Mouse (Mus musculus) embryonic facial prominence, embryonic 12.5 days (tissue): Measurements from ENCODE around the gene Gsn. TPM values are rescaled to one million over a fixed set of nuclear protein-coding genes. Genes with fewer than 3 reads are reported as not detected.

Experiments
- ATAC-seq: fragments of 200-750 bp; cut with Nextera tagmentation; 2 replicates; pipeline ENCODE4 v1.8.0; 2017; ENCODE audit not compliant: insufficient number of reproducible peaks, insufficient read depth, low FRiP score, low TSS enrichment
- H3K27ac ChIP-seq: fragments of 300-500 bp; sonication (generic); 2 replicates; pipeline ENCODE4 v1.5.1; 2016; ENCODE audit warnings: mild to moderate bottlenecking
- H3K27me3 ChIP-seq: fragments of 300-500 bp; sonication (generic); 2 replicates; pipeline ENCODE4 v1.6.1; 2016; ENCODE audit warnings: mild to moderate bottlenecking, moderate library complexity
- H3K36me3 ChIP-seq: fragments of 300-500 bp; sonication (generic); 2 replicates; pipeline ENCODE4 v1.6.1; 2016; ENCODE audit warnings: mild to moderate bottlenecking
- H3K4me1 ChIP-seq: fragments of 300-500 bp; sonication (generic); 2 replicates; pipeline ENCODE4 v1.6.1; 2016
- H3K4me2 ChIP-seq: fragments of 300-500 bp; sonication (generic); replicated peaks from 2 replicates; pipeline ENCODE4 v1.6.1; 2016; ENCODE audit warnings: mild to moderate bottlenecking, moderate library complexity
- H3K4me3 ChIP-seq: fragments of 300-500 bp; sonication (generic); 2 replicates; pipeline ENCODE4 v1.5.1; 2016; ENCODE audit warnings: mild to moderate bottlenecking
- H3K9ac ChIP-seq: fragments of 300-500 bp; sonication (generic); 2 replicates; pipeline ENCODE4 v1.6.1; 2016; ENCODE audit warnings: mild to moderate bottlenecking, moderate library complexity
- H3K9me3 ChIP-seq: fragments of 300-500 bp; sonication (generic); 2 replicates; pipeline ENCODE4 v1.6.1; 2016; ENCODE audit warnings: mild to moderate bottlenecking, moderate library complexity
- WGBS: fragments of 180-500 bp; shearing (Covaris S2); methylation state at CpG from one replicate; pipeline ENCODE4 v1.1.7; 2016; 5-methylcytosine and 5-hydroxymethylcytosine counted together
- polyA plus RNA-seq: library from polyadenylated mRNA; unstranded; fragments of >200 nt; fragmentation: Nextera tagmentation; extraction: Ambion mirVana; gene quantifications from 2 replicates; pipeline ENCODE4 v1.2.1, GENCODE M21; 2016

The Gsn gene
- polyA plus RNA-seq, 1 experiment from 2014 or later, result 130 TPM

DNA sequence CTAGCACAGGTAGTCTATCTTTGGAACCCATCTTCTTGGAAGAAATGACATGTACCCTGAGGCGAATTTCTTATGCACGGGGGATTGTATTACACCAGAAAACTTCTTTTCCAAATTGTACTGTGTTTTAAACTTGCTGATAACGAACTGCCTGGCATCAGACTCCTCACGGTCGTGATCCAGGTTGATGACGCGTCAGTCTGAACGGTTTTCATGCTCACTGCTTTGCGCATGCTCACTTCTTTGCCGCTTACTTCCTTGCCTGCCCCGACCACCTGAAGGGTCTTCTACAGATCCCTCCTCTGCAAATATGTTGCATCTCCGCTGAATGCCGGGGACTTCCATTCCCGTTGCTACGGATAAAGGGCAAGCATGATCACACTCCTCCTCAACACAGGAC lies 31.9 kb upstream of the Gsn start:
- no peaks in the 10 kb centered on the region for H3K9me3 ChIP-seq
- no peaks in the 10 kb centered on the region for H3K27me3 ChIP-seq
- H3K27ac ChIP-seq, result no peak overlapping the region
- H3K4me1 ChIP-seq, result peaks cover 15% of the 10 kb centered on the region
- no peak overlapping the region for H3K9ac ChIP-seq
- H3K4me2 ChIP-seq, result no peak overlapping the region
- H3K4me3 ChIP-seq, result no peak overlapping the region
- H3K36me3 ChIP-seq, result no peaks in the 10 kb centered on the region
- no peak for ATAC-seq
- WGBS, result 89% methylated on average over 15 of the region's 15 CpGs

DNA sequence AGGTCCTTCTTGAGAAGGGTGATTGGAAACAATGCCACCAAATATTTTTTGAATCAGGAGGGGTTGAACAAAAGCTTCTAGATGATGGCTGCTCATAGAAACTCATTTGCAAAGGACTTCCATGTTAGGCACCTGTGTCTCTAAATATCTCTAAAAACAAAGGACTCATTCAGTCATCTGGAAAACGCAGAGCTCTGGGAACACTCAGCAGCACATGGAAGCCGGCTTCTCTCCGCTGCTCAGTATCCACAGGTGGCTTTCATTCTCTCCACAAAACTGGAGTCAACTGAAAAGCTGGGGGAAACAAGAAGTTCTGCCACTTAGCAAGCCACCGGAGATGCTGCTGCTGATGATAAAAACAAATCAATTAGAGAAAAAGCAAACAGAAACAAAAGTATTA lies 28.0 kb upstream of the Gsn start:
- 12% methylated on average over 4 of the region's 4 CpGs for WGBS
- Histone ChIP-seq H3K9me3 (no peaks in the 10 kb centered on the region), H3K4me1 (peaks cover 26% of the 10 kb centered on the region), H3K4me2 (no peak overlapping the region), H3K9ac (no peak overlapping the region), H3K27me3 (no peaks in the 10 kb centered on the region), H3K27ac (0 out of 2 replicates have a peak overlapping the region, but pooled peaks have one; percentile 12), H3K4me3 (no peak overlapping the region), H3K36me3 (no peaks in the 10 kb centered on the region)
- ATAC-seq, result no peak

DNA sequence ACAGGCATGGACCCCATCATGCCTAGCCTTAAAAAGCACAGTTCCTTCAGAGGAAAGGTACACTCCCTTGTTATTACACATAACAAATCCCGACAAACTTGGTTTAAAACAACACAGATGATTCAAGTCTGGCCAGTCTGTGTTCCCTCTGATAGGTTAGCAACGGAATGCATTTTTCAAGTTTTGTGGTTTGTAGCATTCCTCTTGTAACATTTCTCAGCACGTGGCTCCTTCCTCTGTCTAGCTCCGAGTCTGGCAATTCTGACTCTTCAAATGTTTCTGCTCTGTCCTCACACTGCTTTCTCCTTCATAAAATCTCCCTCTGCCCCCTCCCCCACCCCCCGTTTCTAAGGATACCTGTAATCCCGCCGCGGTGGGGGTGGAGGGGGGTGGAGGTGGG lies 26.0 kb upstream of the Gsn start:
- Histone ChIP-seq H3K9ac (no peak overlapping the region), H3K36me3 (no peaks in the 10 kb centered on the region), H3K27ac (peak overlapping the region; percentile 69), H3K27me3 (no peaks in the 10 kb centered on the region), H3K4me3 (no peak overlapping the region), H3K4me1 (peaks cover 26% of the 10 kb centered on the region), H3K4me2 (peak overlapping the region; percentile 35), H3K9me3 (no peaks in the 10 kb centered on the region)
- peak; percentile 45 for ATAC-seq
- 16% methylated on average over 8 of the region's 8 CpGs for WGBS

DNA sequence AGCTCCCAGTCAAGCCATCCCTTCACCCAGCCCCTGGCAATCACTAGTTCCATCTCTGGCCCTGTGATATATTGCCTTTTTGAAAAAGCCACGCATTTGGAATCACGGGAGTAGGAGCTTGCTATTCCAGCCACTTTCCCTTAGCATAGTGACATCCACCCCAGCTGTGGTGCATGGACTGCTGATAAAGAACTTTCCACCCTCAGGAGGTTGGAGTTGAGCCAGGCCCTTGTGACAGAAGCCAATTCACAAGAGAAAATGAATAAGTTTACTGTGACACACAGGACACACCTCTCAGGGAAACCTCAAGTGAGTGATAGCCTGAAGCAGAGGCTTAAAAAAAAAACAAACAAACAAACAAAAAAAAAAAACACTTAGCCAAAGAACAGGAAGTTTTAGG lies 24.3 kb upstream of the Gsn start:
- Histone ChIP-seq H3K4me3 (no peak overlapping the region), H3K9ac (no peak overlapping the region), H3K9me3 (no peaks in the 10 kb centered on the region), H3K4me1 (peaks cover 26% of the 10 kb centered on the region), H3K27me3 (no peaks in the 10 kb centered on the region), H3K36me3 (no peaks in the 10 kb centered on the region), H3K4me2 (no peak overlapping the region), H3K27ac (no peak overlapping the region)
- ATAC-seq, result no peak
- 71% methylated on average over 2 of the region's 2 CpGs for WGBS

DNA sequence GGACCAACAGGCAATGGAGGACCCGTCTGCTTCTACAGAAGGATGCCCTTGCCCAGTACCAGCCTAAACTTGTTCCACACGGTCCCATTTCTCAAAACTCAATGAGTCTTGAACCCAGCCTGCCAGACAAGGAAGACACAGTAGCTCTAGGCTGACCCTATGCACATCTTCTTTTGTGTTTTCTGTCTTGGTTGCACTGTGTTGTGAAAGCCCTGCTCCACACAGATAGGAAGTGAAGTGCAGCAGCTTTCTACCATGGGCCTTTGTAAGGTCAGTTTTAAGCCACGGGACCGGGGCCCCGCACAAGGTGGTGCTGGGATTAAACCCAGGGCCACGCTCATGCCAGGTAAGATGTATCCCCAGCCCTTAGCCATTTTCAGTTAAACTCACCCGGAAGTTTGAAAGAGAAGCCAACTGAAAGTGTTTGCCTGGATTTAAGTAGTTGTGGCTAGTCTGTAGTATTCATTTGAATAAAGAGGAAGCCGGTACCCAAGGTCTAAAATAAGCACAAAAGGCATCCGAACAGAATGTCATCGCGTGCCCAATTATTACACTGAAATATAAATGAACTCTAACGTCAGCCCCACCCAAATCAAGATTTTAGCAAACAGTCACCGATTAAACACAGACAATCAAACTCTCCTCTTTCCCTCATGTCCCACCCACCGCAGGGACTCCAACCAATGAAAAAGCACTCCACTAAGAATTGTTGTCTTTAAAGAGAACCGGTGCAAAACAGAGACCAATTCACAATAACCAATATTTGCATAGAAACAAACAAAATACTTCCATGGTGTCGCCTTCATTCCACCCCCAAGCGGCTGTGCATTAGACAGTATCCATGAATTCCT lies 23.4 kb upstream of the Gsn start:
- Histone ChIP-seq H3K27me3 (no peaks in the 10 kb centered on the region), H3K9ac (no peak overlapping the region), H3K27ac (no peak overlapping the region), H3K9me3 (no peaks in the 10 kb centered on the region), H3K4me3 (no peak overlapping the region), H3K4me2 (no peak overlapping the region), H3K4me1 (peaks cover 25% of the 10 kb centered on the region), H3K36me3 (no peaks in the 10 kb centered on the region)
- WGBS, result 74% methylated on average over 17 of the region's 17 CpGs
- no peak for ATAC-seq

DNA sequence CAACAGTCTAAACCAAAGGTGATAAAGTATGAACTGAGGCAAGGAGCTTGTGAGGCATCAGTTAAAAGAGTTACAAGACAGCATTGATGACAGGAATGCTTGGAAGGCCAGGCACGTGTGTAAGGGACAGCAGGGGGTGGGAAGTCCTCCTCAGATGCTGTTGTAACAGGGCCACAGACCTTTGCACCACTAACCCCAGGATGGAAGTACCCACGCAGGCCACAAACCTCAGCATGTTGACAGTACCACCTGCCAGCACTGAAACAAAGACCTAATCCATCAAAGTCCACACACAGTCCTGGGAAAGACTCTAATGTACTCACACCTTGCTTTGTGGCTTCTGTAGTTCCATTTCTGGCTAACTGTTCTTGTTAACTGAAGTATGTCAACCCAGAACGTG lies 22.3 kb upstream of the Gsn start:
- Histone ChIP-seq H3K4me2 (no peak overlapping the region), H3K4me3 (no peak overlapping the region), H3K9me3 (no peaks in the 10 kb centered on the region), H3K27me3 (no peaks in the 10 kb centered on the region), H3K4me1 (peaks cover 14% of the 10 kb centered on the region), H3K36me3 (no peaks in the 10 kb centered on the region), H3K27ac (no peak overlapping the region), H3K9ac (no peak overlapping the region)
- WGBS, result 55% methylated on average over 3 of the region's 3 CpGs
- ATAC-seq, result no peak

DNA sequence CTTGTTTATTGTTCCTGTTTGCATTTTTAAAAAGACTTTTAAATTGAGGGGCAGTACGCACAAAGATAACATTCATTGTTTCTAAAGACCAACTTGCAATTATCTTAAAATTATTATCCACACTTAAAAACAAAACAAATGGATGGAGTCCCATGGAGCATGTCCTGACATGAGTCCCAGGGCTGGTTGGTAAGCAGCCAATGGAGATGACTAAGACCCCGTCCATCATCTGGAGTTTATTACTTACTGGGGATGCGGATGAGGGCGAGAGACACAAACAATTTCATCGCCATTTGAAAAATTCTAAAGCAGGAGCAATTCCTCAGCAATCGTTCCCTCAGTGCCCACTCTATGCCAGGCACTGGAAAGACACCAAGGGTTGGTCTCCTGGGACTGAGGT lies 21.2 kb upstream of the Gsn start:
- Histone ChIP-seq H3K4me2 (no peak overlapping the region), H3K27me3 (no peaks in the 10 kb centered on the region), H3K9me3 (no peaks in the 10 kb centered on the region), H3K9ac (no peak overlapping the region), H3K36me3 (no peaks in the 10 kb centered on the region), H3K27ac (no peak overlapping the region), H3K4me3 (no peak overlapping the region), H3K4me1 (peaks cover 5% of the 10 kb centered on the region; the same call in 1 of the 2 replicates)
- 63% methylated on average over 6 of the region's 6 CpGs for WGBS
- no peak for ATAC-seq

DNA sequence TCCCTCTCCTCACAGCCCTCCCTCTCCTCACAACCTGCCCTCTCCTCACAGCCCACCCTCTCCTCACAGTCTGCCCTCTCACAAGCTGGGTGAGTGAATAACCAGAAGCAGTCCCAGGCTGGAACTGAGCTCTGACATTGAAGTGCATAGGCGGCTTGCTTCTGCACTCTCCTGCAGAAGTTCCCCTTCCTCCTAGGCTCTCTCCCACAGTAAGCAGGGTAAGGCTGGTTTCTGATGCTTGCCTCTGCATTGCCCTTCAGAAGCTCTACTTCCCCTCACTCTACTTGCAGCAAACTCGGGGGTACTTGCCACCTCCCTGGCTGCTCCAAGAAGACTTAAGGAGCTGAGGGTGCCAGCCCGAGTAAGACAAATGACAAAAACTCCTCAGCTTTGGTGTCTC lies 11.9 kb upstream of the Gsn start:
- H3K4me1 ChIP-seq, result no peaks in the 10 kb centered on the region
- no peak overlapping the region for H3K4me2 ChIP-seq
- no peak overlapping the region for H3K9ac ChIP-seq
- H3K36me3 ChIP-seq, result no peaks in the 10 kb centered on the region
- H3K27ac ChIP-seq, result no peak overlapping the region
- 56% methylated on average over 3 of the region's 3 CpGs for WGBS
- no peaks in the 10 kb centered on the region for H3K9me3 ChIP-seq
- no peak for ATAC-seq
- H3K4me3 ChIP-seq, result no peak overlapping the region
- no peaks in the 10 kb centered on the region for H3K27me3 ChIP-seq

DNA sequence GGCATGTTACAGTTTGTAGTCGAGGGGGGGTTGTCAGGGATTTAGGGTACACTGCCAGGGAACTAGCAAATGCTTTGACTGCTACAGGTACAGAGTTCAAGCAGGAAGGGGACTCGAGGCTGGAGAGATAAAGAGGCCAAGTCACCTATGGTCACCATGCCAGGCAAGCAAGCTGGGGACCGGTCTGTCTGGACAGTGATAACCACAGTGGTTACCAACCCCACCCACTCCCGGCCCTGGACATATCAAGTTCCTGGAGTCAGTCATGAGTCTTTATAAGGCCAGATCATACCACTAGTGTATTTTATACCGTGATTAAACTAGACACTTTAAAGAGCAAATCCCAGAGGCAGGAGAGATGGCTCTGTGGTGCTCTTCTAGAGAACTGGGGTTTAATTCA lies 8.4 kb upstream of the Gsn start:
- no peak overlapping the region for H3K9ac ChIP-seq
- no peak for ATAC-seq
- H3K4me1 ChIP-seq, result no peaks in the 10 kb centered on the region
- H3K9me3 ChIP-seq, result no peaks in the 10 kb centered on the region
- H3K27ac ChIP-seq, result no peak overlapping the region
- H3K36me3 ChIP-seq, result no peaks in the 10 kb centered on the region
- H3K27me3 ChIP-seq, result no peaks in the 10 kb centered on the region
- WGBS, result 65% methylated on average over 5 of the region's 5 CpGs
- H3K4me2 ChIP-seq, result no peak overlapping the region
- no peak overlapping the region for H3K4me3 ChIP-seq

DNA sequence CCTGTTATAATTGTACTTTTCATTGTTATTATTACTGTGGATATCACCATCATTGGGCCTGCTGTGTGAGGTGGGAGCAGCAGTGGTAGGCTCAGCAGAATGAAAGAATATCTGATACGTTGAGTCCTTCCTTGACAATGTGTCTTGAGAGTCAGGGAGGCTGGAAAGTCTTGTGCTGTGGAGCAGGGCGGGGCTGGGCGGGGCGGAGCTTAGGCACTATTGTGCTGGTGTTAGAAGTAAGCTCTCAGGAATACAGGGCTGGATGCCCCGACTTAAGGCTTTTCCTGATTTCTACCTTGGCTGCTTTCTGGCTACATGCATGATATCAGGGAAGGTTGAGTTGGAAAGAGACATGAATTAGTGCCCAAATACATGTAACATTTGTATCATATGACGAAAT lies 3.4 kb upstream of the Gsn start:
- H3K9me3 ChIP-seq, result no peaks in the 10 kb centered on the region
- WGBS, result 40% methylated on average over 6 of the region's 6 CpGs
- ATAC-seq, result no peak

DNA sequence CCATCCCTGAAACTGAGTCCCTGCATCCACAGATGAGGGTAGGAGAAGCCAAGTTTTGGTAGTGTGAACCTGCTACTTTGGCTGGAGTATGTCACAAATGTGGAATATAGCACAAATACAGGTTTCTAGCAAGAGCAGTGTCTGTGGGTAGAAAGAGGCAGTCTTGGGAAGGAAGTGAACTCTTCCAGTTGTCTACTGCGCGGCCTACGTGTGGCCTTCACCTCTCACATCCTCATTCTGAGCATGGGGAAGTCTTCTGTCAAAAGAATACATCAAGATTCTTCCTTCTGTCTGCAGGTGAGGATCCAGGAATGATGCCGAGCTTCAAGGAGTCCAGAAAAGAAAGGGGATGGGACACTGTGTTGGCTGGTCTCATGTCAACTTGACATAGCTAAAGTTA lies 2.4 kb upstream of the Gsn start:
- no peaks in the 10 kb centered on the region for H3K27me3 ChIP-seq
- WGBS, result 94% methylated on average over 4 of the region's 4 CpGs
- H3K36me3 ChIP-seq, result no peaks in the 10 kb centered on the region
- H3K9me3 ChIP-seq, result no peaks in the 10 kb centered on the region
- no peak overlapping the region for H3K9ac ChIP-seq
- ATAC-seq, result no peak
- H3K4me3 ChIP-seq, result no peak overlapping the region
- no peak overlapping the region for H3K27ac ChIP-seq
- peaks cover 21% of the 10 kb centered on the region for H3K4me1 ChIP-seq
- H3K4me2 ChIP-seq, result no peak overlapping the region

More for the DNA sequence above, 3.4 kb upstream of the Gsn start:
- Histone ChIP-seq H3K27ac (no peak overlapping the region), H3K4me3 (no peak overlapping the region), H3K4me1 (peaks cover 14% of the 10 kb centered on the region), H3K27me3 (no peaks in the 10 kb centered on the region), H3K36me3 (no peaks in the 10 kb centered on the region), H3K9ac (no peak overlapping the region), H3K4me2 (no peak overlapping the region)

DNA sequence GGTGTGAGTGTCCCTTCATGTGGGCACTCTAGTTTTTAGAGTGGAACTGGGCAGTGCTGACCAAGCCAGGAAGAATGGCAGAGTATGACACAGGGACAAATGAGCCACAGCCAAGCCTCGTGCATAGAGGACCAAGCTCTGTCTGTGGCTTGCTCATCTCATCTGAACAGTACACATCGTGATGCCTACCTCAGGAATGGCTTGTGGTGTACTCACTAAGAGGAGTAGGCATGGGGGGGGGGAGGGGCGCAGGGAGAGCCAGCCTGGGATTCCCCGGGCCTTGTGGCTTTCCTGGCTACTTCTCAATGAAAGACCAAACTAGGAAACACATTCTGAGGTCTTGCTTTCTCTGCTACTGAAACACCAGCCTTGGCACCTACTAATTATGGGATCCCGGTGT lies 1.2 kb upstream of the Gsn start:
- Histone ChIP-seq H3K9me3 (no peaks in the 10 kb centered on the region), H3K4me3 (no peak overlapping the region), H3K36me3 (no peaks in the 10 kb centered on the region), H3K27me3 (no peaks in the 10 kb centered on the region), H3K4me2 (no peak overlapping the region), H3K9ac (no peak overlapping the region), H3K27ac (no peak overlapping the region), H3K4me1 (peaks cover 33% of the 10 kb centered on the region)
- 69% methylated on average over 5 of the region's 5 CpGs for WGBS
- no peak for ATAC-seq
